Mouse (Mus musculus) B cell, adult 62 days (primary cell): ENCODE data around the gene Olfr488. TPM values are rescaled to one million over a fixed set of nuclear protein-coding genes. Genes with fewer than 3 reads are reported as not detected.

ENCODE experiments used
- total RNA-seq: library from RNA; stranded (reverse); gene quantifications from 4 replicates; pipeline ENCODE4 v1.2.4, GENCODE M21; 2023

Olfr488 gene
- not detected in 4 replicates for total RNA-seq

GRCm38 (mm10) chr7:108258247-108258646 is at the start of gene Olfr488:
Gene Olfr488, minus strand, starts transcription at chr7:108258347.

GRCm38 (mm10) chr7:108288834-108289233 is 30.7 kb upstream of the Olfr488 start, which contains the start of gene Olfr490:
Gene Olfr490, minus strand, starts transcription at chr7:108288934.

DNA sequence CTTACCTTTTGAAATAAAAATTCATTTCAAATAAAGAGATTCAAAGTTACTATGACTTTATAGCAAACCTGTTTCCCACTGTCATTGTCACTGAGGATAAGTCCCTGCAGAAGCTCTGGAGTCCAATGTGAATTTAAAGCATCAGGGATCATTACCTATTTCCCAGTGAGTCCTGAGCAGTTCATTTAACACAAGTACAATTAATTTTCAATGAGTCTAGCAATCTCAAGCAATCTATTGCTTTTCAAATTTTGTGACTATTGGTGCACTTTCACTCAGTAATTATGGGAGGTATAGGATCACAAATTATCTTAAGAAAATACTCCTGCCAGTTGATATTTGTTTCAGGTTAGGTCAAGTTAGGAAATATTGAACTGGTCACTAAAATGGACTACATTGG is 43.6 kb downstream of the Olfr488 start, which contains the start of gene Olfr487:
Gene Olfr487, minus strand, starts transcription at position 101 of the 400 bp plus-strand sequence.

Other genes with a start within 250 kb of the Olfr488 start
- not detected in 4 replicates for gene Olfr478, start 224.4 kb downstream of the Olfr488 start, total RNA-seq
- not detected in 4 replicates for gene Olfr479, start 207.7 kb downstream of the Olfr488 start, total RNA-seq
- not detected in 4 replicates for gene Olfr480, start 191.0 kb downstream of the Olfr488 start, total RNA-seq
- not detected in 4 replicates for gene Olfr481, start 178.5 kb downstream of the Olfr488 start, total RNA-seq
- gene Olfr482, start 160.8 kb downstream of the Olfr488 start, total RNA-seq, result 0.77 to 1.7 TPM (median 1.5 TPM) in 4 replicates
- not detected in 4 replicates for gene Olfr483, start 157.5 kb downstream of the Olfr488 start, total RNA-seq
- not detected in 4 replicates for gene Olfr484, start 130.9 kb downstream of the Olfr488 start, total RNA-seq
- not detected in 4 replicates for gene Olfr485, start 98.5 kb downstream of the Olfr488 start, total RNA-seq
- not detected in 4 replicates for gene Olfr486, start 85.6 kb downstream of the Olfr488 start, total RNA-seq
- not detected in 4 replicates for gene Olfr487, start 43.7 kb downstream of the Olfr488 start, total RNA-seq
- not detected in 4 replicates for gene Olfr490, start 30.6 kb upstream of the Olfr488 start, total RNA-seq
- not detected in 4 replicates for gene Olfr491, start 55.1 kb upstream of the Olfr488 start, total RNA-seq
- not detected in 4 replicates for gene Olfr492, start 65.3 kb upstream of the Olfr488 start, total RNA-seq
- gene Olfr493, start 88.6 kb upstream of the Olfr488 start, total RNA-seq, result not detected in 4 replicates
- gene Olfr494, start 107.0 kb upstream of the Olfr488 start, total RNA-seq, result not detected in 4 replicates
- not detected in 4 replicates for gene Olfr495, start 134.8 kb upstream of the Olfr488 start, total RNA-seq
- gene Olfr497, start 162.1 kb upstream of the Olfr488 start, total RNA-seq, result not detected in 4 replicates
- gene Olfr498, start 207.0 kb upstream of the Olfr488 start, total RNA-seq, result not detected in 4 replicates